Mouse (Mus musculus): Measurements from ENCODE around the gene Myrfl. TPM values are rescaled to one million over a fixed set of nuclear protein-coding genes. Genes with fewer than 3 reads are reported as not detected.

The Myrfl gene
- polyA plus RNA-seq, 1 experiment from 2014 or later, result 7.3 TPM

DNA sequence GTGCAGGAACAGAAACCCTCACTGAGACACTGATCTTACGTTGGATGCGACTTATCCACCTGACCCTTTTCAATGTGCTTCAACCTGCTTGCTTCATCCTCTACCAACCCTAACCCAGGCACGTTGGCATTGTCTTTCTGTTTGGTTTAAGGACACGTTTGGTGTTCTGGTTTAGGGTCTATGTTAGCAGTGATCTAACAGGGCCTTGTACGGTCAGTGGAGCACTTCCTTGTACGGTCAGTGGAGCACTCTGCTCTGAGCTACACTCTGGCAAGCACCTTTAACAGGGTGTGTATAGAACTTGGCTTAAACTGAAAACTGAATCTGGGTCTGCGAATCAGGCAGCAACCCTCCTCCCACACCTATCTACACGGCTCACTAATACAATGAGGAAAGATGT is 18.6 kb upstream of the Myrfl start:
- Histone ChIP-seq H3K27ac (ENCODE audit: low read depth, low read length) (no peak overlapping the region), H3K9ac (ENCODE audit: low read depth, low read length) (no peak overlapping the region), H3K9me3 (ENCODE audit: control insufficient read depth) (no peaks in the 10 kb centered on the region), H3K4me2 (replicated peaks; ENCODE audit: low read depth) (no peak overlapping the region), H3K27me3 (replicated peaks; ENCODE audit: control insufficient read depth, insufficient read depth, low read length) (no peaks in the 10 kb centered on the region), H3K4me3 (ENCODE audit: low read depth, low read length) (no peak overlapping the region), H3K36me3 (ENCODE audit: control insufficient read depth, insufficient read depth) (peaks cover 50% of the 10 kb centered on the region), H3K4me1 (replicated peaks; ENCODE audit: control insufficient read depth, insufficient read depth, low read length) (no peaks in the 10 kb centered on the region)
- no peak for TF ChIP-seq CTCF (IDR thresholded peaks at IDR 0.05; ENCODE audit: low read depth)
- 89% methylated on average over 8 of the region's 8 CpGs for WGBS
- no peak for ATAC-seq

DNA sequence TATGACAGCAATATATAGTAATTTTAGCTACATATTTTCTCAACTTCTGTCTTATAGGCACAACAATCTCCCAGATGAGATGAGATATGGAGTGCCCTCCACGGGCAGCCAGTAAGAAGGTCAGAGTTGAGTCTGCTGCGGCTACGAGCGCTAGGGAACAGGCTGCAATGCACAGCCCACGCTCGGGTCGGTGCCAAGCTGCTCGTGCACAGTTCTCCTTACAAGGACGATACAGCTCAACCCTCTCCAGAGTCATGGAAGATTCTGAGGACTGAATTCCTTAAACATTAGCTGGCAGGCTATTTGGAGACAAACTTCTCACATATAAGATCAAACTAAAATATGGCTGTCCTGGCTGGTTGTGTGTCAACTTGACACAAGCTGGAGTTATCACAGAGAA is 17.9 kb upstream of the Myrfl start:
- Histone ChIP-seq H3K36me3 (ENCODE audit: control insufficient read depth, insufficient read depth) (peaks cover 54% of the 10 kb centered on the region), H3K27me3 (replicated peaks; ENCODE audit: control insufficient read depth, insufficient read depth, low read length) (no peaks in the 10 kb centered on the region), H3K4me1 (replicated peaks; ENCODE audit: control insufficient read depth, insufficient read depth, low read length) (no peaks in the 10 kb centered on the region), H3K4me2 (replicated peaks; ENCODE audit: low read depth) (no peak overlapping the region), H3K9ac (ENCODE audit: low read depth, low read length) (no peak overlapping the region), H3K9me3 (ENCODE audit: control insufficient read depth) (no peaks in the 10 kb centered on the region), H3K4me3 (ENCODE audit: low read depth, low read length) (no peak overlapping the region), H3K27ac (ENCODE audit: low read depth, low read length) (no peak overlapping the region)
- ATAC-seq, result no peak
- WGBS, result 68% methylated on average over 9 of the region's 9 CpGs
- TF ChIP-seq CTCF (IDR thresholded peaks at IDR 0.05; ENCODE audit: low read depth), result no peak

DNA sequence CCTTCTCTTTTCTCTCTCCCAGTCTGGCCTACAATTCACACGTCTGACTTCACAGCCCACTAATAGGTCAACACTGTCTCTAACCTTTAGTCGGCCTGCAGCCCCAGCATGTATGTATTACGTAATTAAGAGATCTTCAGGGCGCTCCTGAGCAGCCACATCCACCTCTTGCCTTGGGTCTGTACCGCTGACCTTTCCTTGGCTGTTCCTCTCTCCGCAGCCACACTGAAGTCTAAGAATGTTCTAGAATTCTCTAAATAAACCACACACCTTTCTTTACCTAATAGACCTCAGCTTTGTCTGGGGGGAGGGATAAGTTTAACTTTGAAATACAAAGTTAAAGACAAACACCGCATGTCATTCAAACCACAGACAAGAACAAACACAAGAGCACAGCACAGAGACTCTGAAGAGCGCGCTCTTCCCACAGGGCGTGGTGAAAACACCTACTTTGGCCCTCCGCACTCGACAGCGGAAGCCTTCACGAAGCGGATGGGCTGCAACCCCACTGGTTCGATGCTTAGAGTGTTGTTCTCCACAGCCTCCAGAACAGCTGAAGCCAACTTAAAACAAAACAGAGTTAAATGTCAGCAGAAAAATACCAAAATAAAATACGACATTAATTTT is 17.0 kb upstream of the Myrfl start:
- H3K4me1 ChIP-seq (replicated peaks; ENCODE audit: control insufficient read depth, insufficient read depth, low read length), result no peaks in the 10 kb centered on the region
- no peak for TF ChIP-seq CTCF (IDR thresholded peaks at IDR 0.05; ENCODE audit: low read depth)
- H3K4me2 ChIP-seq (replicated peaks; ENCODE audit: low read depth), result no peak overlapping the region
- no peaks in the 10 kb centered on the region for H3K27me3 ChIP-seq (replicated peaks; ENCODE audit: control insufficient read depth, insufficient read depth, low read length)
- no peak overlapping the region for H3K27ac ChIP-seq (ENCODE audit: low read depth, low read length)
- 68% methylated on average over 17 of the region's 17 CpGs for WGBS
- H3K36me3 ChIP-seq (ENCODE audit: control insufficient read depth, insufficient read depth), result peaks cover 56% of the 10 kb centered on the region
- no peak for ATAC-seq
- H3K9me3 ChIP-seq (ENCODE audit: control insufficient read depth), result no peaks in the 10 kb centered on the region
- no peak overlapping the region for H3K9ac ChIP-seq (ENCODE audit: low read depth, low read length)
- no peak overlapping the region for H3K4me3 ChIP-seq (ENCODE audit: low read depth, low read length)

DNA sequence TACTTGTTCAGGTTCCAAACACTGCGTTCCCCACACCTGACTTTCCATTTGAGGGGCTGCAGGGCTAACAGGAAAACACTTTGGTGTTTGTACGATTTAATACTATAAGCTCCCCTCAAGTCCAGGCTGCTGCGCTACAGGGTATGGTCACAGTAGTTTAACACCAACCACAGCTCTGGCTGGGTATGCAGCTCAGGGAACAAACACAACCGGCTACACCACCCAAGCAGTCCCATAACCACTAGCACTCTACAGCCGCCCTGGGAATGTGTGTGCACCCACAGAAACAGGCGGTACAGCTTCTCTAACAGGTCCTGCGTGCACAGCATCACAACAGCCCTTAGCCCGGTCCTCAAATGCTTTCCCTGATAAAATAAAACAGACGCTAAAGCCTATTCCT is 16.1 kb upstream of the Myrfl start:
- Histone ChIP-seq H3K9me3 (ENCODE audit: control insufficient read depth) (no peaks in the 10 kb centered on the region), H3K9ac (ENCODE audit: low read depth, low read length) (no peak overlapping the region), H3K4me2 (replicated peaks; ENCODE audit: low read depth) (no peak overlapping the region), H3K27ac (ENCODE audit: low read depth, low read length) (no peak overlapping the region), H3K27me3 (replicated peaks; ENCODE audit: control insufficient read depth, insufficient read depth, low read length) (no peaks in the 10 kb centered on the region), H3K36me3 (ENCODE audit: control insufficient read depth, insufficient read depth) (peaks cover 58% of the 10 kb centered on the region), H3K4me1 (replicated peaks; ENCODE audit: control insufficient read depth, insufficient read depth, low read length) (no peaks in the 10 kb centered on the region), H3K4me3 (ENCODE audit: low read depth, low read length) (no peak overlapping the region)
- TF ChIP-seq CTCF (IDR thresholded peaks at IDR 0.05; ENCODE audit: low read depth), result no peak
- no peak for ATAC-seq
- 88% methylated on average over 9 of the region's 9 CpGs for WGBS

GRCm38 (mm10) chr10:116908901-116909642 is 12.4 kb upstream of the Myrfl start:
- no peak for ATAC-seq
- H3K4me3 ChIP-seq (ENCODE audit: low read depth, low read length), result no peak overlapping the region
- no peak for TF ChIP-seq CTCF (IDR thresholded peaks at IDR 0.05; ENCODE audit: low read depth)
- no peaks in the 10 kb centered on the region for H3K4me1 ChIP-seq (replicated peaks; ENCODE audit: control insufficient read depth, insufficient read depth, low read length)
- no peak overlapping the region for H3K4me2 ChIP-seq (replicated peaks; ENCODE audit: low read depth)
- H3K27me3 ChIP-seq (replicated peaks; ENCODE audit: control insufficient read depth, insufficient read depth, low read length), result no peaks in the 10 kb centered on the region
- no peak overlapping the region for H3K27ac ChIP-seq (ENCODE audit: low read depth, low read length)
- H3K36me3 ChIP-seq (ENCODE audit: control insufficient read depth, insufficient read depth), result peaks cover 65% of the 10 kb centered on the region
- H3K9me3 ChIP-seq (ENCODE audit: control insufficient read depth), result no peaks in the 10 kb centered on the region
- no peak overlapping the region for H3K9ac ChIP-seq (ENCODE audit: low read depth, low read length)
- 77% methylated on average over 15 of the region's 15 CpGs for WGBS

DNA sequence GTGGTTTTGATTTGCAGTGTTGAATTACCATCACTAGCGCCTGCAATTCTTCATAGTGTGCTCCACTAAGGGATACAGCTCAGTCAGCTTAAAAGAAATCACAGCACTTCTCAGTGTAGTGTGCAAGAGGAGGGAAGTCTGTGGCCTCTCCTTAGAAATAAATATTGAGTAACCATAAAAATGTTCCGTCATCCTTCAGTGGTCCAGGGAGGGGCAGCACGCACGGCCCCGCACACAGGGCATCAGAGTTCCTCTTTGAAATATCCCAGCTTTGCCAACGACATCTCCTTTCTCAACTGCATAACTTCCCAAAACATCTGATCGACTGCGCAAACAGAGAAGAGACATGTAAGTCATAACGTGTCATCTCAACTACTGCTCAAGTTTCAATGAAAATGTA is 10.1 kb upstream of the Myrfl start:
- peaks cover 49% of the 10 kb centered on the region for H3K36me3 ChIP-seq (ENCODE audit: control insufficient read depth, insufficient read depth)

More for the DNA sequence above, 10.1 kb upstream of the Myrfl start:
- Histone ChIP-seq H3K27ac (ENCODE audit: low read depth, low read length) (no peak overlapping the region), H3K4me2 (replicated peaks; ENCODE audit: low read depth) (no peak overlapping the region), H3K4me3 (ENCODE audit: low read depth, low read length) (no peak overlapping the region), H3K4me1 (replicated peaks; ENCODE audit: control insufficient read depth, insufficient read depth, low read length) (no peaks in the 10 kb centered on the region), H3K9me3 (ENCODE audit: control insufficient read depth) (no peaks in the 10 kb centered on the region), H3K27me3 (replicated peaks; ENCODE audit: control insufficient read depth, insufficient read depth, low read length) (no peaks in the 10 kb centered on the region), H3K9ac (ENCODE audit: low read depth, low read length) (no peak overlapping the region)
- 92% methylated on average over 9 of the region's 9 CpGs for WGBS
- TF ChIP-seq CTCF (IDR thresholded peaks at IDR 0.05; ENCODE audit: low read depth), result no peak
- ATAC-seq, result no peak

Measured in intestine, postnatal 0 days (tissue).